Mouse (Mus musculus) heart, postnatal 36 days (tissue): ENCODE measurements around the gene Wdr62. TPM values are rescaled to one million over a fixed set of nuclear protein-coding genes. Genes with fewer than 3 reads are reported as not detected.

Source experiments
- DNase-seq, 2 experiments: peaks; one replicate each; pipeline ENCODE4 v3.0.0; 2021 to 2022
- intact Hi-C: fragments of 180-260 bp; cut with DNase I; formaldehyde crosslinking; loops from one replicate; pipeline ENCODE4 v1.15.1; 2025
- total RNA-seq, 2 experiments: library from RNA; stranded (reverse); gene quantifications; 2 replicates each; pipeline ENCODE4 v1.2.3; 2021

Wdr62 gene
- total RNA-seq, 2 experiments from 2014 or later, result 1.5 to 1.9 TPM

GRCm38 (mm10) chr7:30308076-30309005 lies 28.1 kb upstream of the Wdr62 start, which contains the start of gene Alkbh6:
Gene Alkbh6, plus strand, starts transcription at chr7:30308717.
- intact Hi-C loops, result no loop called here
- DNase-seq, result peak; percentile 86 to 87

- DNase-seq, result no peak
These were observed 26.0 kb upstream of the Wdr62 start for GRCm38 (mm10) chr7:30306083-30306779.

GRCm38 (mm10) chr7:30300914-30301313 lies 20.7 kb upstream of the Wdr62 start:
- peak; percentile 25 to 40 for DNase-seq

More at GRCm38 (mm10) chr7:30306083-30306779, 26.0 kb upstream of the Wdr62 start:
- intact Hi-C loops, result no loop called here

GRCm38 (mm10) chr7:30297266-30297665 lies 17.0 kb upstream of the Wdr62 start:
- intact Hi-C loops, result no loop called here
- DNase-seq, result no peak

More at GRCm38 (mm10) chr7:30300914-30301313, 20.7 kb upstream of the Wdr62 start:
- intact Hi-C loops, result no loop called here

- DNase-seq, result no peak
- intact Hi-C loops, result no loop called here
These were observed 16.6 kb upstream of the Wdr62 start for GRCm38 (mm10) chr7:30296816-30297215.

GRCm38 (mm10) chr7:30295103-30295502 lies 14.9 kb upstream of the Wdr62 start:
- intact Hi-C loops, result no loop called here
- DNase-seq, result peak; percentile 57 to 59

GRCm38 (mm10) chr7:30294296-30294695 lies 14.1 kb upstream of the Wdr62 start:
- intact Hi-C loops, result no loop called here
- no peak for DNase-seq

GRCm38 (mm10) chr7:30293795-30294194 lies 13.6 kb upstream of the Wdr62 start:
- DNase-seq, result no peak
- intact Hi-C loops, result no loop called here

- peak; percentile 68 to 75 for DNase-seq
- intact Hi-C loops, result no loop called here
These were observed 11.3 kb upstream of the Wdr62 start, which contains the start of gene Clip3 for GRCm38 (mm10) chr7:30291215-30292131. Gene Clip3, plus strand, starts transcription at chr7:30291728.

- no peak for DNase-seq
- intact Hi-C loops, result no loop called here
These were observed 9.6 kb upstream of the Wdr62 start for GRCm38 (mm10) chr7:30289714-30290399.

GRCm38 (mm10) chr7:30289071-30289713 lies 9.0 kb upstream of the Wdr62 start:
- intact Hi-C loops, result no loop called here
- DNase-seq, result no peak

- no peak for DNase-seq
- intact Hi-C loops, result no loop called here
These were observed 7.8 kb upstream of the Wdr62 start for GRCm38 (mm10) chr7:30288046-30288445.

- intact Hi-C loops, result no loop called here
- peak; percentile 29 to 30 for DNase-seq
These were observed 6.6 kb upstream of the Wdr62 start for GRCm38 (mm10) chr7:30286701-30287410.

GRCm38 (mm10) chr7:30282740-30283139 lies 2.5 kb upstream of the Wdr62 start:
- intact Hi-C loops, result loop anchor here (5.0 kb wide), 1 partner anchor 115 kb away; the partner anchor contains the start of gene Zfp146
- DNase-seq, result no peak

GRCm38 (mm10) chr7:30281522-30281921 lies 1.3 kb upstream of the Wdr62 start:
- DNase-seq, result no peak
- intact Hi-C loops, result loop anchor here (5.0 kb wide), 1 partner anchor 114 kb away; the partner anchor contains the start of gene Zfp146

- DNase-seq, result peak; percentile 81 to 88
- intact Hi-C loops, result loop anchor here (5.0 kb wide), 1 partner anchor 113 kb away; the partner anchor contains the start of gene Zfp146
These were observed 485 bp upstream of the Wdr62 start for GRCm38 (mm10) chr7:30280670-30281138.

GRCm38 (mm10) chr7:30279536-30279935 lies 683 bp downstream of the Wdr62 start:
- intact Hi-C loops, result no loop called here
- DNase-seq, result no peak

- intact Hi-C loops, result no loop called here
- no peak for DNase-seq
These were observed 1.3 kb downstream of the Wdr62 start for GRCm38 (mm10) chr7:30278911-30279310.
